19 mouse cellular contexts compared by ENCODE assay signal in the genomic region with DNA sequence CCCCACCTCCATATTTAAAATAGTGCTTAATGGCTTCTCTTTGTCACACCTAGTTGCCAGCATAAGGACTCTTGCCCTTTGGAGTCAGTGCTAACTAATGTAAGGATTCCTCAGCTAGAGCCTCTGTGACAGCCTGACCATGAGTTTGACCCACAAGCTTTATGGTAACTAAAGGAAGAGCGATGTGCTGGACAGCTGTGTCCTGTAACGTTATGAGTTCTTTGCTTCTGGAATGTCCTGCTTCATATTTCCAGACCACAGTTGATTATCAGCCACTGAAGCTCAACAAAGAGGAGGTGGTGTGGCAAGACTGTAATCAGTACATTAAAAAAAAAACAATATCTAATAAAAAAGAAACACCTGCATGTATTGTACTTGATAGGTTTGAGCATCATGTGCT. TPM values are rescaled to one million over a fixed set of nuclear protein-coding genes. Genes with fewer than 3 reads are reported as not detected.
"Had no signal": no experiment of that assay in that cellular context is flagged by ENCODE, and none has a peak within 500 bp of the region (broad histone marks: within the 10 kb centered on the region; RNA-seq: fewer than 3 reads in every experiment).

No protein-coding gene starts in this region.

- H3K9ac ChIP-seq: liver, embryonic 13.5 days; liver, embryonic 15.5 days; liver, postnatal 0 days; midbrain, embryonic 13.5 days; midbrain, embryonic 15.5 days; neural tube, embryonic 13.5 days; neural tube, embryonic 15.5 days had no signal

- DNase-seq: liver, embryonic 13.5 days; liver, postnatal 0 days; retina, postnatal 1 day; right cerebral cortex, adult 18-20 months; right cerebral cortex, postnatal 25 days; right cerebral cortex, postnatal 4 days; spleen, adult 18-20 months; thymus, adult 2 months; thymus, postnatal 25 days; thymus, postnatal 4 days had no signal

- ATAC-seq: liver, postnatal 0 days; midbrain, embryonic 13.5 days; midbrain, embryonic 15.5 days had no signal

- H3K36me3 ChIP-seq: liver, embryonic 13.5 days; liver, embryonic 15.5 days; midbrain, embryonic 13.5 days; midbrain, embryonic 15.5 days; neural tube, embryonic 13.5 days; neural tube, embryonic 15.5 days had no signal

- H3K4me2 ChIP-seq: liver, embryonic 11.5 days; liver, embryonic 13.5 days; liver, embryonic 15.5 days; midbrain, embryonic 11.5 days; midbrain, embryonic 13.5 days; midbrain, embryonic 15.5 days; neural tube, embryonic 13.5 days; neural tube, embryonic 15.5 days had no signal

- H3K27ac ChIP-seq: liver, embryonic 13.5 days; liver, embryonic 15.5 days; macrophage; midbrain, embryonic 13.5 days; midbrain, embryonic 15.5 days; neural tube, embryonic 13.5 days; neural tube, embryonic 15.5 days had no signal

- H3K4me1 ChIP-seq: liver, embryonic 13.5 days; liver, embryonic 15.5 days; megakaryocyte, embryonic 14.5 days; midbrain, embryonic 13.5 days; midbrain, embryonic 15.5 days; neural tube, embryonic 13.5 days; neural tube, embryonic 15.5 days had no signal

- H3K27me3 ChIP-seq: liver, embryonic 13.5 days; liver, embryonic 15.5 days; midbrain, embryonic 13.5 days; midbrain, embryonic 15.5 days; neural tube, embryonic 13.5 days; neural tube, embryonic 15.5 days had no signal

- H3K9me3 ChIP-seq: liver, embryonic 13.5 days; liver, embryonic 15.5 days; megakaryocyte, embryonic 14.5 days; midbrain, embryonic 13.5 days; midbrain, embryonic 15.5 days; neural tube, embryonic 13.5 days; neural tube, embryonic 15.5 days had no signal

- H3K4me3 ChIP-seq: liver, embryonic 13.5 days; liver, embryonic 15.5 days; megakaryocyte, embryonic 14.5 days; midbrain, embryonic 13.5 days; midbrain, embryonic 15.5 days; neural tube, embryonic 13.5 days; neural tube, embryonic 15.5 days had no signal

RNA-seq across cellular contexts. Expression of gene Lpar3, which starts 26.2 kb away (rescaled TPM):
- polyA plus RNA-seq: liver, postnatal 0 days; macrophage had no signal
